Mouse (Mus musculus) kidney, postnatal 36 days (tissue): ENCODE data around the gene Asic2.
A peak's percentile ranks its signal among the peaks of the same experiment; 100 is the strongest.
"Not testable (repeated sequence)": the region's sequence is repeated elsewhere in the genome, so short reads cannot be mapped to it uniquely, and the experiment has no call there.

Experiments used
- DNase-seq, 2 experiments: peaks; one replicate each; pipeline ENCODE4 v3.0.0; 2021 to 2022; ENCODE audit warnings: mixed read lengths in 2 of 2

Asic2 gene

GRCm38 (mm10) chr11:81280070-81280469, 688.2 kb downstream of the Asic2 start:
- no peak for DNase-seq

GRCm38 (mm10) chr11:81277406-81277805, 690.9 kb downstream of the Asic2 start:
- DNase-seq: no peak

GRCm38 (mm10) chr11:81272677-81273418, 695.4 kb downstream of the Asic2 start:
- no peak for DNase-seq

- no peak for DNase-seq
These were observed 696.8 kb downstream of the Asic2 start for GRCm38 (mm10) chr11:81271422-81271821.

GRCm38 (mm10) chr11:81270518-81270917, 697.7 kb downstream of the Asic2 start:
- no peak for DNase-seq

- DNase-seq: no peak
These were observed 704.5 kb downstream of the Asic2 start for GRCm38 (mm10) chr11:81263757-81264156.

- no peak for DNase-seq
These were observed 705.1 kb downstream of the Asic2 start for GRCm38 (mm10) chr11:81263193-81263592.

- DNase-seq: no peak
These were observed 707.0 kb downstream of the Asic2 start for GRCm38 (mm10) chr11:81261259-81261658.

- not testable (repeated sequence) for DNase-seq
These were observed 727.1 kb downstream of the Asic2 start for GRCm38 (mm10) chr11:81241183-81241582.

GRCm38 (mm10) chr11:81239966-81240681, 728.1 kb downstream of the Asic2 start:
- peak; percentile 35 to 68 for DNase-seq

GRCm38 (mm10) chr11:81239091-81239490, 729.2 kb downstream of the Asic2 start:
- DNase-seq: no peak

- no peak for DNase-seq
These were observed 732.2 kb downstream of the Asic2 start for GRCm38 (mm10) chr11:81236070-81236469.

GRCm38 (mm10) chr11:81223361-81223760, 744.9 kb downstream of the Asic2 start:
- DNase-seq: no peak

- no peak for DNase-seq
These were observed 747.5 kb downstream of the Asic2 start for GRCm38 (mm10) chr11:81220786-81221185.

- DNase-seq: no peak
These were observed 762.8 kb downstream of the Asic2 start for GRCm38 (mm10) chr11:81205471-81205870.

- DNase-seq: no peak
These were observed 765.7 kb downstream of the Asic2 start for GRCm38 (mm10) chr11:81202578-81202977.

- DNase-seq: peak in 1 of 2 experiments; percentile 9
These were observed 774.4 kb downstream of the Asic2 start for GRCm38 (mm10) chr11:81193856-81194255.

- no peak for DNase-seq
These were observed 776.1 kb downstream of the Asic2 start for GRCm38 (mm10) chr11:81192155-81192554.

GRCm38 (mm10) chr11:81189103-81189502, 779.2 kb downstream of the Asic2 start:
- no peak for DNase-seq

- no peak for DNase-seq
These were observed 780.4 kb downstream of the Asic2 start for GRCm38 (mm10) chr11:81187851-81188250.

- DNase-seq: no peak
These were observed 783.5 kb downstream of the Asic2 start for GRCm38 (mm10) chr11:81184721-81185120.

GRCm38 (mm10) chr11:81164890-81165289, 803.4 kb downstream of the Asic2 start:
- no peak for DNase-seq

- DNase-seq: no peak
These were observed 805.2 kb downstream of the Asic2 start for GRCm38 (mm10) chr11:81163056-81163455.

- DNase-seq: no peak
These were observed 814.4 kb downstream of the Asic2 start for GRCm38 (mm10) chr11:81153841-81154240.
